In the genomic region with DNA sequence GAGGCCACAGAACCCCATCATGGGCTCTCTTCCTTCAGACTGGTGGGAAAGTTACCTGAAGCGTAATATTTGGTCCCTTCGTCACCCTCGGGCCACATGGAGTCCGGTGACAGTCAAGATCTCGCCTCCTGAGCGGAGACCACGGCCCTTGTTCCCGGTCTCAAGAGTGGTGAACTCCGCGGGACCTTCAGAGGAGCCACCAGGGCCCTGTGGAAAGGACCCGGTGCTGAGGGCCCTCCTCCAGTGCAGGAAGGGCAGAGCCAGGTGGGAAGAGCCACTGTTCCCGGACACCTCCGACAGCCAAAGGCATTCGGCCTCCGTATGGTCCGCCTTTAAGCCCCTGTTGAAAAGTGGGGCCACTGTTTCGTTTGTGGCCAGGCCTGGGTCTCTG, we compare ENCODE assay signal across 8 mouse cellular contexts. TPM values are rescaled to one million over a fixed set of nuclear protein-coding genes. Genes with fewer than 3 reads are reported as not detected.
A peak's percentile ranks its signal among the peaks of the same experiment; 100 is the strongest.
DNase-seq lines count a peak whose midpoint lies in the region; ATAC-seq and TF ChIP-seq lines count a peak whose summit lies in the region.
"Had no signal": no experiment of that assay in that cellular context is flagged by ENCODE, and none has a peak within 500 bp of the region (broad histone marks: within the 10 kb centered on the region; RNA-seq: fewer than 3 reads in every experiment).

No protein-coding gene starts in this region.

- no peak for TF ChIP-seq CTCF in olfactory bulb, adult 2 months (IDR thresholded peaks at IDR 0.05; ENCODE audit: insufficient read depth, low read depth, low read length)

- DNase-seq in liver, embryonic 11.5 days (ENCODE audit: low spot score), result no peak
- DNase-seq in liver, result no peak
- peak; percentile 66 for DNase-seq in forebrain, embryonic 11.5 days (ENCODE audit: low spot score)
- DNase-seq in limb, embryonic 11.5 days (ENCODE audit: low spot score), result no peak
- DNase-seq in B cell, adult 2 months, result no peak
- DNase-seq in layer of hippocampus, postnatal 10 days (ENCODE audit: low spot score in 2 of 2), result no peak
- DNase-seq: right cerebral cortex, postnatal 14 days had no signal

- 5% methylated on average over 17 of the region's 17 CpGs for WGBS in liver, embryonic 11.5 days
- 3% methylated on average over 17 of the region's 17 CpGs for WGBS in forebrain, embryonic 11.5 days
- WGBS in limb, embryonic 11.5 days, result 3% methylated on average over 17 of the region's 17 CpGs
- 19% methylated on average over 17 of the region's 17 CpGs for WGBS in olfactory bulb, adult 2 months

- ATAC-seq in liver, embryonic 11.5 days (replicated peaks; ENCODE audit: low FRiP score), result no peak
- peak; percentile 49; the same call in 1 of the 2 replicates for ATAC-seq in forebrain, embryonic 11.5 days (replicated peaks; ENCODE audit: low FRiP score)
- peak; percentile 57; the same call in 1 of the 2 replicates for ATAC-seq in limb, embryonic 11.5 days (ENCODE audit: insufficient number of reproducible peaks, low FRiP score, low TSS enrichment, low read depth)

- no peak for TF ChIP-seq POLR2A in olfactory bulb, adult 2 months (IDR thresholded peaks at IDR 0.05; ENCODE audit: insufficient read depth, low read depth, low read length)

- peak overlapping the region; percentile 63 for H3K9ac ChIP-seq in liver, embryonic 11.5 days (ENCODE audit: low read depth, low read length)
- peak overlapping the region; percentile 74 for H3K9ac ChIP-seq in forebrain, embryonic 11.5 days (ENCODE audit: low read length)
- peak overlapping the region; percentile 77 for H3K9ac ChIP-seq in limb, embryonic 11.5 days (ENCODE audit: low read length)

- no peaks in the 10 kb centered on the region for H3K9me3 ChIP-seq in liver, embryonic 11.5 days (ENCODE audit: control insufficient read depth, low read length)
- H3K9me3 ChIP-seq in forebrain, embryonic 11.5 days (ENCODE audit: control insufficient read depth, low read length), result no peaks in the 10 kb centered on the region
- no peaks in the 10 kb centered on the region for H3K9me3 ChIP-seq in limb, embryonic 11.5 days (ENCODE audit: control insufficient read depth, low read length)

- H3K4me2 ChIP-seq in liver, embryonic 11.5 days, result peak overlapping the region; percentile 82
- peak overlapping the region; percentile 98 for H3K4me2 ChIP-seq in forebrain, embryonic 11.5 days (ENCODE audit: low read depth, low read length, severe bottlenecking)
- peak overlapping the region; percentile 97 for H3K4me2 ChIP-seq in limb, embryonic 11.5 days (ENCODE audit: low read depth, severe bottlenecking)

- H3K27me3 ChIP-seq in liver, embryonic 11.5 days (replicated peaks; ENCODE audit: control insufficient read depth, insufficient read depth, low read length), result peaks cover 65% of the 10 kb centered on the region
- H3K27me3 ChIP-seq in forebrain, embryonic 11.5 days (ENCODE audit: control insufficient read depth, insufficient read depth, low read length), result peaks cover 25% of the 10 kb centered on the region
- H3K27me3 ChIP-seq in limb, embryonic 11.5 days (ENCODE audit: control insufficient read depth, insufficient read depth, low read length), result peaks cover 20% of the 10 kb centered on the region; the same call in 1 of the 2 replicates

- H3K4me1 ChIP-seq in liver, embryonic 11.5 days (replicated peaks; ENCODE audit: control insufficient read depth, insufficient read depth, low read length), result no peaks in the 10 kb centered on the region
- H3K4me1 ChIP-seq in forebrain, embryonic 11.5 days (replicated peaks; ENCODE audit: control insufficient read depth, insufficient read depth, low read length), result peaks cover 4% of the 10 kb centered on the region
- 0 out of 2 replicates have a peak, but pooled peaks cover 4% of the 10 kb centered on the region for H3K4me1 ChIP-seq in limb, embryonic 11.5 days (ENCODE audit: control insufficient read depth, insufficient read depth, low read length)
- peaks cover 11% of the 10 kb centered on the region for H3K4me1 ChIP-seq in olfactory bulb, adult 2 months (ENCODE audit: control insufficient read depth, insufficient read depth, low read length)

- H3K36me3 ChIP-seq in liver, embryonic 11.5 days (ENCODE audit: control insufficient read depth, insufficient read depth, low read length), result no peaks in the 10 kb centered on the region
- no peaks in the 10 kb centered on the region for H3K36me3 ChIP-seq in forebrain, embryonic 11.5 days (ENCODE audit: control insufficient read depth, insufficient read depth, low read length)
- H3K36me3 ChIP-seq in limb, embryonic 11.5 days (ENCODE audit: control insufficient read depth, insufficient read depth, low read length), result no peaks in the 10 kb centered on the region

- H3K4me3 ChIP-seq in liver, embryonic 11.5 days (ENCODE audit: low read depth, low read length), result peak overlapping the region; percentile 58
- peak overlapping the region; percentile 51 for H3K4me3 ChIP-seq in forebrain, embryonic 11.5 days (ENCODE audit: low read depth, low read length)
- peak overlapping the region; percentile 49 for H3K4me3 ChIP-seq in limb, embryonic 11.5 days (ENCODE audit: low read depth, low read length)
- peak overlapping the region; percentile 40 for H3K4me3 ChIP-seq in olfactory bulb, adult 2 months (ENCODE audit: insufficient read depth, low read depth, low read length)

- H3K27ac ChIP-seq in liver, embryonic 11.5 days (ENCODE audit: low read depth, low read length), result no peak overlapping the region
- H3K27ac ChIP-seq in forebrain, embryonic 11.5 days (ENCODE audit: low read depth, low read length), result no peak overlapping the region
- no peak overlapping the region for H3K27ac ChIP-seq in limb, embryonic 11.5 days (replicated peaks; ENCODE audit: low read depth, low read length)
- no peak overlapping the region for H3K27ac ChIP-seq in olfactory bulb, adult 2 months (ENCODE audit: insufficient read depth, low read depth, low read length)

RNA-seq across cellular contexts. Expression of a gene that starts 0.8 kb away (rescaled TPM):
- not detected in 2 replicates for polyA plus RNA-seq in liver, embryonic 11.5 days (2014; fragmentation: Nextera tagmentation; extraction: Ambion mirVana)
- polyA plus RNA-seq in forebrain, embryonic 11.5 days (2014; fragmentation: Nextera tagmentation; extraction: Ambion mirVana), result 0.12 TPM in 1 of 2 replicates, not detected in the other
- 0.31 and 0.38 TPM in 2 replicates for polyA plus RNA-seq in limb, embryonic 11.5 days (2014; fragmentation: Nextera tagmentation; extraction: Ambion mirVana)
- not detected in 2 replicates for polyA plus RNA-seq in olfactory bulb, adult 2 months (2012; ENCODE audit: insufficient read depth, insufficient read length, low replicate concordance, missing spikeins)
- under 1 TPM; 0.22 to 0.23 TPM for total RNA-seq in layer of hippocampus, postnatal 10 days (2021)

RNA-seq across cellular contexts. Expression of a gene that starts 27.7 kb away (rescaled TPM):
- 0.48 and 0.86 TPM in 2 replicates for polyA plus RNA-seq in liver, embryonic 11.5 days (2014; fragmentation: Nextera tagmentation; extraction: Ambion mirVana)
- 0.37 TPM in 1 of 2 replicates, not detected in the other for polyA plus RNA-seq in forebrain, embryonic 11.5 days (2014; fragmentation: Nextera tagmentation; extraction: Ambion mirVana)
- 0.20 and 0.21 TPM in 2 replicates for polyA plus RNA-seq in limb, embryonic 11.5 days (2014; fragmentation: Nextera tagmentation; extraction: Ambion mirVana)
- polyA plus RNA-seq in olfactory bulb, adult 2 months (2012; ENCODE audit: insufficient read depth, insufficient read length, low replicate concordance, missing spikeins), result 263 TPM in 1 of 2 replicates, not detected in the other
- not detected for total RNA-seq in layer of hippocampus, postnatal 10 days (2021)

RNA-seq across cellular contexts. Expression of a gene that starts 36.9 kb away (rescaled TPM):
- polyA plus RNA-seq in liver, embryonic 11.5 days (2014; fragmentation: Nextera tagmentation; extraction: Ambion mirVana), result 5.1 and 5.9 TPM in 2 replicates
- polyA plus RNA-seq in forebrain, embryonic 11.5 days (2014; fragmentation: Nextera tagmentation; extraction: Ambion mirVana), result 25.9 and 27.5 TPM in 2 replicates
- 26.9 and 28.8 TPM in 2 replicates for polyA plus RNA-seq in limb, embryonic 11.5 days (2014; fragmentation: Nextera tagmentation; extraction: Ambion mirVana)
- not detected in 2 replicates for polyA plus RNA-seq in olfactory bulb, adult 2 months (2012; ENCODE audit: insufficient read depth, insufficient read length, low replicate concordance, missing spikeins)
- total RNA-seq in layer of hippocampus, postnatal 10 days (2021), result 1 to 10 TPM; 5.1 to 6.0 TPM

RNA-seq across cellular contexts. Expression of a gene that starts 53.6 kb away (rescaled TPM):
- 10.7 and 13.3 TPM in 2 replicates for polyA plus RNA-seq in liver, embryonic 11.5 days (2014; fragmentation: Nextera tagmentation; extraction: Ambion mirVana)
- 5.6 TPM in 1 of 2 replicates, not detected in the other for polyA plus RNA-seq in forebrain, embryonic 11.5 days (2014; fragmentation: Nextera tagmentation; extraction: Ambion mirVana)
- polyA plus RNA-seq in limb, embryonic 11.5 days (2014; fragmentation: Nextera tagmentation; extraction: Ambion mirVana), result 5.5 and 22.0 TPM in 2 replicates
- not detected in 2 replicates for polyA plus RNA-seq in olfactory bulb, adult 2 months (2012; ENCODE audit: insufficient read depth, insufficient read length, low replicate concordance, missing spikeins)
- 10 to 100 TPM; 64.1 to 78.6 TPM for total RNA-seq in layer of hippocampus, postnatal 10 days (2021)

RNA-seq across cellular contexts. Expression of a gene that starts 53.9 kb away (rescaled TPM):
- polyA plus RNA-seq in liver, embryonic 11.5 days (2014; fragmentation: Nextera tagmentation; extraction: Ambion mirVana), result 4.1 and 4.6 TPM in 2 replicates
- 5.4 and 11.9 TPM in 2 replicates for polyA plus RNA-seq in forebrain, embryonic 11.5 days (2014; fragmentation: Nextera tagmentation; extraction: Ambion mirVana)
- 13.8 and 14.0 TPM in 2 replicates for polyA plus RNA-seq in limb, embryonic 11.5 days (2014; fragmentation: Nextera tagmentation; extraction: Ambion mirVana)
- not detected in 2 replicates for polyA plus RNA-seq in olfactory bulb, adult 2 months (2012; ENCODE audit: insufficient read depth, insufficient read length, low replicate concordance, missing spikeins)
- total RNA-seq in layer of hippocampus, postnatal 10 days (2021), result 10 to 100 TPM; 73.9 to 80.0 TPM

Comparison
In these comparisons a context has a peak if more than half of its experiments do, and no peak if none do; other contexts are left out.
1. RNA of a gene that starts 27.7 kb away (polyA plus RNA-seq): 263 TPM in olfactory bulb, adult 2 months; 0.48 to 0.86 TPM in liver, embryonic 11.5 days, 0.37 TPM in forebrain, embryonic 11.5 days and 0.20 to 0.21 TPM in limb, embryonic 11.5 days; every median in the first group is over 10 times any median in the second.
2. Peak in every context shown above with its lines, with median percentiles within 50 percentile points of each other: H3K4me2 ChIP-seq, H3K4me3 ChIP-seq and H3K9ac ChIP-seq.